Mouse (Mus musculus) heart, adult 18-20 months (tissue): ENCODE measurements at regions not wholly inside any gene's neighbourhood (a gene's known extent, or its start where the extent isn't known, plus 50 kb on each side); places are given as distances from the start of the nearest gene placed in this dataset.

ENCODE experiments used
- DNase-seq, 2 experiments: peaks; one replicate each; pipeline ENCODE4 v3.0.0; 2021 to 2022; ENCODE audit warnings: mixed read lengths in 1 of 2

- no peak for DNase-seq
Measured at GRCm38 (mm10) chr1:73727781-73728180, 396.5 kb downstream of the Tns1 start.

- DNase-seq = no peak
Measured at GRCm38 (mm10) chr1:73726658-73727057, 397.6 kb downstream of the Tns1 start.

- peak in 1 of 2 experiments; percentile 60 for DNase-seq
Measured at GRCm38 (mm10) chr1:73725486-73725885, 398.8 kb downstream of the Tns1 start.

- DNase-seq = no peak
Measured at GRCm38 (mm10) chr1:73724551-73724950, 399.7 kb downstream of the Tns1 start.

- no peak for DNase-seq
Measured at GRCm38 (mm10) chr1:73721486-73722225, 402.6 kb downstream of the Tns1 start.

- DNase-seq = peak in 1 of 2 experiments; percentile 56
Measured at GRCm38 (mm10) chr1:73718421-73718820, 405.8 kb downstream of the Tns1 start.

- DNase-seq = no peak
Measured at GRCm38 (mm10) chr1:73717401-73717800, 406.8 kb downstream of the Tns1 start.

GRCm38 (mm10) chr1:73716901-73717300, 407.3 kb downstream of the Tns1 start:
- DNase-seq = no peak

- no peak for DNase-seq
Measured at GRCm38 (mm10) chr1:73715571-73715970, 408.7 kb downstream of the Tns1 start.

GRCm38 (mm10) chr1:73702428-73702842, 421.8 kb downstream of the Tns1 start:
- no peak for DNase-seq

GRCm38 (mm10) chr1:73693537-73693936, 430.7 kb downstream of the Tns1 start:
- peak in 1 of 2 experiments; percentile 18 for DNase-seq

- no peak for DNase-seq
Measured at GRCm38 (mm10) chr1:73685734-73686133, 438.5 kb downstream of the Tns1 start.

- DNase-seq = no peak
Measured at GRCm38 (mm10) chr1:73685066-73685465, 439.2 kb downstream of the Tns1 start.

- DNase-seq = no peak
Measured at GRCm38 (mm10) chr1:73684166-73684565, 440.1 kb downstream of the Tns1 start.

GRCm38 (mm10) chr1:73683132-73683888, 440.9 kb downstream of the Tns1 start:
- no peak for DNase-seq

- no peak for DNase-seq
Measured at GRCm38 (mm10) chr1:73681697-73682096, 442.6 kb downstream of the Tns1 start.

- DNase-seq = no peak
Measured at GRCm38 (mm10) chr1:73680829-73681228, 443.4 kb downstream of the Tns1 start.

- peak in 1 of 2 experiments; percentile 15 for DNase-seq
Measured at GRCm38 (mm10) chr1:73673851-73674235, 450.4 kb downstream of the Tns1 start.

- no peak for DNase-seq
Measured at GRCm38 (mm10) chr1:73673191-73673850, 450.9 kb downstream of the Tns1 start.

GRCm38 (mm10) chr1:73672239-73672638, 452.0 kb downstream of the Tns1 start:
- peak; percentile 82 to 86 for DNase-seq

- DNase-seq = no peak
Measured at GRCm38 (mm10) chr1:73668691-73669090, 455.6 kb downstream of the Tns1 start.

GRCm38 (mm10) chr1:73663546-73663945, 460.7 kb downstream of the Tns1 start:
- DNase-seq = no peak

GRCm38 (mm10) chr1:73645011-73645410, 479.2 kb downstream of the Tns1 start:
- DNase-seq = peak in 1 of 2 experiments; percentile 40
